Mouse (Mus musculus) Patski (cell line): ENCODE data around the gene Camk2b. TPM values are rescaled to one million over a fixed set of nuclear protein-coding genes. Genes with fewer than 3 reads are reported as not detected.
"Not testable (repeated sequence)": the region's sequence is repeated elsewhere in the genome, so short reads cannot be mapped to it uniquely, and the experiment has no call there.

Source experiments
- ATAC-seq: fragments of 100-300 bp; one replicate; pipeline ENCODE4 v1.8.0; 2021
- CTCF ChIA-PET: fragments of 350-600 bp; sonication (Branson Sonifier 250); formaldehyde crosslinking; loops from one replicate; lab custom pipeline; 2022; ENCODE audit warnings: inconsistent platforms; lab: Charles Lee
- POLR2A ChIA-PET: fragments of 350-600 bp; sonication (Branson Sonifier 250); formaldehyde crosslinking; loops from one replicate; lab custom pipeline; 2022; ENCODE audit warnings: antibody characterized with exemption, inconsistent platforms; lab: Charles Lee
- DNase-seq: peaks from one replicate; pipeline ENCODE4 v3.0.0-alpha.2; 2011; ENCODE audit warnings: low read depth, low spot score
- H3K27me3 ChIP-seq: fragments of 371-371 bp; one replicate; pipeline ENCODE4 v1.5.1; 2021
- CTCF ChIP-seq: fragments of 100-300 bp; IDR thresholded peaks from one replicate; pipeline ENCODE4 v1.5.1; 2021
- in situ Hi-C: fragments of 300-500 bp; cut with MboI; formaldehyde crosslinking; loops from 3 replicates; pipeline ENCODE4 v1.11.1; 2018; ENCODE audit warnings: low pct_unique_long_range_greater_than_20kb, mixed read lengths
- polyA plus RNA-seq: library from polyadenylated mRNA; unstranded; gene quantifications from one replicate; pipeline ENCODE4 v1.2.3, GENCODE M21; 2021

The Camk2b gene
- polyA plus RNA-seq: 9.6 TPM

GRCm38 (mm10) chr11:6066176-6066575, at the start of gene Camk2b:
Gene Camk2b (minus strand): TSS chr11:6066362.
- ATAC-seq (no peak), DNase-seq (no peak)
- ChIA-PET POLR2A (no interaction called here), CTCF (no interaction called here)
- no peak for TF ChIP-seq CTCF
- in situ Hi-C loops: no loop called here
- peaks cover 71% of the 10 kb centered on the region for H3K27me3 ChIP-seq

GRCm38 (mm10) chr11:6111734-6112484, 45.7 kb upstream of the Camk2b start:
- DNase-seq (no peak), ATAC-seq (no peak)
- no peaks in the 10 kb centered on the region for H3K27me3 ChIP-seq
- ChIA-PET CTCF (interaction anchor here (1.1 to 1.4 kb wide), 2 partner anchors 10 to 27 kb away, joined by 3 to 4 read pairs; no protein-coding TSS in a partner anchor), POLR2A (interaction anchor here (1.1 kb wide), 1 partner anchor 10 kb away, joined by 3 read pairs; no protein-coding TSS in a partner anchor)
- TF ChIP-seq CTCF: no peak
- in situ Hi-C loops: no loop called here

- ATAC-seq (no peak), DNase-seq (no peak)
- ChIA-PET POLR2A (no interaction called here), CTCF (interaction anchor here (0.7 kb wide), 1 partner anchor 8 kb away, joined by 3 read pairs; no protein-coding TSS in a partner anchor)
- TF ChIP-seq CTCF: no peak
- in situ Hi-C loops: no loop called here
- H3K27me3 ChIP-seq: no peaks in the 10 kb centered on the region
These were observed 43.8 kb upstream of the Camk2b start for GRCm38 (mm10) chr11:6109990-6110389.

- TF ChIP-seq CTCF: no peak
- ChIA-PET CTCF (no interaction called here), POLR2A (no interaction called here)
- in situ Hi-C loops: no loop called here
- ATAC-seq: no peak
- no peak for DNase-seq
- no peaks in the 10 kb centered on the region for H3K27me3 ChIP-seq
These were observed 42.1 kb upstream of the Camk2b start for GRCm38 (mm10) chr11:6108296-6108695.

- TF ChIP-seq CTCF: no peak
- POLR2A ChIA-PET: no interaction called here
- no peak for ATAC-seq
- no peak for DNase-seq
- in situ Hi-C loops: no loop called here
- H3K27me3 ChIP-seq: no peaks in the 10 kb centered on the region
- CTCF ChIA-PET: no interaction called here
These were observed 41.6 kb upstream of the Camk2b start for GRCm38 (mm10) chr11:6107722-6108121.

- no peak for ATAC-seq
- no peak for TF ChIP-seq CTCF
- no peak for DNase-seq
- in situ Hi-C loops: no loop called here
- ChIA-PET POLR2A (no interaction called here), CTCF (no interaction called here)
- H3K27me3 ChIP-seq: no peaks in the 10 kb centered on the region
These were observed 38.6 kb upstream of the Camk2b start for GRCm38 (mm10) chr11:6104734-6105133.

- H3K27me3 ChIP-seq, CTCF ChIA-PET, POLR2A ChIA-PET, ATAC-seq, DNase-seq, in situ Hi-C loops: not testable (repeated sequence)
These were observed 30.5 kb upstream of the Camk2b start for GRCm38 (mm10) chr11:6096637-6097036.

GRCm38 (mm10) chr11:6086991-6087390, 20.8 kb upstream of the Camk2b start:
- POLR2A ChIA-PET: no interaction called here
- in situ Hi-C loops: no loop called here
- ATAC-seq (no peak), DNase-seq (no peak)
- no peak for TF ChIP-seq CTCF
- H3K27me3 ChIP-seq: peaks cover 27% of the 10 kb centered on the region
- CTCF ChIA-PET: interaction anchor here (1.3 to 1.8 kb wide), 2 partner anchors 12 to 141 kb away, joined by 3 to 5 read pairs; no protein-coding TSS in a partner anchor

- ATAC-seq (no peak), DNase-seq (no peak)
- CTCF ChIA-PET: no interaction called here
- H3K27me3 ChIP-seq: peaks cover 19% of the 10 kb centered on the region
- TF ChIP-seq CTCF: no peak
- in situ Hi-C loops: no loop called here
- POLR2A ChIA-PET: no interaction called here
These were observed 12.6 kb upstream of the Camk2b start for GRCm38 (mm10) chr11:6078737-6079136.

- POLR2A ChIA-PET: no interaction called here
- H3K27me3 ChIP-seq: peaks cover 25% of the 10 kb centered on the region
- DNase-seq: no peak
- in situ Hi-C loops: no loop called here
- TF ChIP-seq CTCF: no peak
- CTCF ChIA-PET: no interaction called here
- no peak for ATAC-seq
These were observed 9.5 kb upstream of the Camk2b start for GRCm38 (mm10) chr11:6075618-6076066.

GRCm38 (mm10) chr11:6068181-6068957, 2.2 kb upstream of the Camk2b start:
- ChIA-PET CTCF (no interaction called here), POLR2A (no interaction called here)
- H3K27me3 ChIP-seq: peaks cover 64% of the 10 kb centered on the region
- in situ Hi-C loops: no loop called here
- ATAC-seq (no peak), DNase-seq (no peak)
- no peak for TF ChIP-seq CTCF
